8 mouse cellular contexts compared by ENCODE assay signal in genomic region chr19:5848032-5848825, GRCm38 (mm10). TPM values are rescaled to one million over a fixed set of nuclear protein-coding genes. Genes with fewer than 3 reads are reported as not detected.
DNase-seq lines count a peak whose midpoint lies in the region; ATAC-seq and TF ChIP-seq lines count a peak whose summit lies in the region.

No protein-coding gene starts in this region.

- peak overlapping the region; percentile 65; the same call in 1 of the 2 replicates for H3K4me3 ChIP-seq in G1E (ENCODE audit: low read depth, low read length)
- peak overlapping the region; percentile 52 for H3K4me3 ChIP-seq in heart, adult 2 months
- H3K4me3 ChIP-seq in kidney, adult 2 months (ENCODE audit: insufficient read depth, low read depth, low read length), result peak overlapping the region; percentile 37
- H3K4me3 ChIP-seq in olfactory bulb, adult 2 months (ENCODE audit: insufficient read depth, low read depth, low read length), result peak overlapping the region; percentile 38

- H3K27ac ChIP-seq in heart, adult 2 months, result peak overlapping the region; percentile 100
- peak overlapping the region; percentile 97 for H3K27ac ChIP-seq in kidney, adult 2 months (ENCODE audit: insufficient read depth, low read depth, low read length)
- peak overlapping the region; percentile 97 for H3K27ac ChIP-seq in olfactory bulb, adult 2 months (ENCODE audit: insufficient read depth, low read depth, low read length)

- H3K36me3 ChIP-seq in G1E (replicated peaks), result peaks cover 39% of the 10 kb centered on the region
- H3K36me3 ChIP-seq in heart, adult 2 months (ENCODE audit: control insufficient read depth, insufficient read depth, low read length), result peaks cover 5% of the 10 kb centered on the region; the same call in 1 of the 2 replicates
- H3K36me3 ChIP-seq in kidney, adult 2 months (ENCODE audit: control insufficient read depth, insufficient read depth, low read length), result peaks cover 9% of the 10 kb centered on the region

- peak; percentile 33 for TF ChIP-seq POLR2A in heart, adult 2 months (IDR thresholded peaks at IDR 0.05; ENCODE audit: insufficient read depth, low read depth, low read length)
- TF ChIP-seq POLR2A in kidney, adult 2 months (IDR thresholded peaks at IDR 0.05; ENCODE audit: low read depth, low read length), result peak; percentile 31
- no peak for TF ChIP-seq POLR2A in olfactory bulb, adult 2 months (IDR thresholded peaks at IDR 0.05; ENCODE audit: insufficient read depth, low read depth, low read length)

- intact Hi-C loops in heart, adult 2 months (cut with DNase I), result no loop called here

- TF ChIP-seq EP300 in heart, adult 2 months (IDR thresholded peaks at IDR 0.05; ENCODE audit: insufficient read depth, low read depth, low read length), result 0 out of 2 replicates have a peak, but pooled peaks have one; percentile 16

- DNase-seq in 3T3-L1 (ENCODE audit: low read depth, low spot score), result peak; percentile 97
- peak; percentile 40 for DNase-seq in G1E (ENCODE audit: low spot score)
- DNase-seq in cerebellum, postnatal 14 days, result peak; percentile 78 to 79
- peak; percentile 82 to 88 for DNase-seq in heart, adult 2 months
- DNase-seq in kidney, adult 2 months, result peak; percentile 90
- peak; percentile 83 to 87 for DNase-seq in lung, adult 18-20 months
- DNase-seq in frontal cortex, postnatal 10 days (ENCODE audit: low spot score in 2 of 2), result no peak

- 12% methylated on average over 14 of the region's 14 CpGs for WGBS in heart, adult 2 months
- WGBS in kidney, adult 2 months, result 7% methylated on average over 14 of the region's 14 CpGs
- WGBS in olfactory bulb, adult 2 months, result 15% methylated on average over 14 of the region's 14 CpGs

- TF ChIP-seq CTCF in G1E (IDR thresholded peaks at IDR 0.05; ENCODE audit: low read depth, low read length), result no peak
- TF ChIP-seq CTCF in heart, adult 2 months (IDR thresholded peaks at IDR 0.05), result no peak
- TF ChIP-seq CTCF in kidney, adult 2 months (conservative IDR thresholded peaks at IDR 0.05; ENCODE audit: insufficient read depth, insufficient read length, low read depth, low read length), result no peak
- no peak for TF ChIP-seq CTCF in olfactory bulb, adult 2 months (IDR thresholded peaks at IDR 0.05; ENCODE audit: insufficient read depth, low read depth, low read length)

- H3K9ac ChIP-seq in heart, adult 2 months (ENCODE audit: low read depth, low read length), result peak overlapping the region; percentile 75

- H3K79me2 ChIP-seq in heart, adult 2 months (replicated peaks; ENCODE audit: control insufficient read depth, insufficient read depth, low read length), result 0 out of 2 replicates have a peak, but pooled peaks cover 3% of the 10 kb centered on the region

- no peak for ATAC-seq in G1E (ENCODE audit: extremely low read depth, insufficient number of reproducible peaks, low FRiP score, poor library complexity, severe bottlenecking)

- no peaks in the 10 kb centered on the region for H3K27me3 ChIP-seq in G1E (ENCODE audit: insufficient read depth, low read length)
- no peaks in the 10 kb centered on the region for H3K27me3 ChIP-seq in heart, adult 2 months (ENCODE audit: control insufficient read depth, insufficient read depth, low read length)
- no peaks in the 10 kb centered on the region for H3K27me3 ChIP-seq in kidney, adult 2 months (replicated peaks; ENCODE audit: control insufficient read depth, insufficient read depth, low read length)

- H3K9me3 ChIP-seq in G1E (replicated peaks), result no peaks in the 10 kb centered on the region

- H3K4me1 ChIP-seq in G1E (ENCODE audit: insufficient read depth, low read depth, low read length), result peaks cover 92% of the 10 kb centered on the region
- peaks cover 34% of the 10 kb centered on the region for H3K4me1 ChIP-seq in heart, adult 2 months (ENCODE audit: control insufficient read depth, insufficient read depth, low read length)
- peaks cover 35% of the 10 kb centered on the region for H3K4me1 ChIP-seq in kidney, adult 2 months (ENCODE audit: control insufficient read depth, insufficient read depth, low read length)
- peaks cover 62% of the 10 kb centered on the region for H3K4me1 ChIP-seq in olfactory bulb, adult 2 months (ENCODE audit: control insufficient read depth, insufficient read depth, low read length)

RNA-seq across cellular contexts. Expression of gene Frmd8, which starts 26.8 kb away (rescaled TPM):
- total RNA-seq in G1E (2014; fragmentation: Nextera tagmentation) (8.9 and 15.1 TPM in 2 replicates), G1E (2017) (14.5 and 15.2 TPM in 2 replicates)
- polyA plus RNA-seq in G1E (2012), result 21.0 and 21.9 TPM in 2 replicates
- 1 to 10 TPM; 7.7 to 8.4 TPM for total RNA-seq in heart, adult 2 months (2021)
- polyA plus RNA-seq in heart, adult 2 months (2012; rRNA removed), result 7.0 and 9.3 TPM in 2 replicates
- polyA plus RNA-seq in kidney, adult 2 months (2012; rRNA removed), result 18.5 and 23.1 TPM in 2 replicates
- polyA plus RNA-seq in olfactory bulb, adult 2 months (2012; ENCODE audit: insufficient read depth, insufficient read length, low replicate concordance, missing spikeins), result not detected in 2 replicates

RNA-seq across cellular contexts. Expression of gene Slc25a45, which starts 29.4 kb away (rescaled TPM):
- total RNA-seq in G1E (2014; fragmentation: Nextera tagmentation) (3.5 and 6.4 TPM in 2 replicates), G1E (2017) (10.9 and 12.5 TPM in 2 replicates)
- polyA plus RNA-seq in G1E (2012), result 0.68 and 0.93 TPM in 2 replicates
- total RNA-seq in heart, adult 2 months (2021), result 1 to 10 TPM; 2.8 TPM
- polyA plus RNA-seq in heart, adult 2 months (2012; rRNA removed), result 7.9 and 8.2 TPM in 2 replicates
- 52.7 and 63.4 TPM in 2 replicates for polyA plus RNA-seq in kidney, adult 2 months (2012; rRNA removed)
- not detected in 2 replicates for polyA plus RNA-seq in olfactory bulb, adult 2 months (2012; ENCODE audit: insufficient read depth, insufficient read length, low replicate concordance, missing spikeins)

RNA-seq across cellular contexts. Expression of gene Tigd3, which starts 45.7 kb away (rescaled TPM):
- total RNA-seq in G1E (2014; fragmentation: Nextera tagmentation), result 0.90 and 2.1 TPM in 2 replicates
- total RNA-seq in G1E (2017), result 2.0 and 2.4 TPM in 2 replicates
- 0.70 and 1.0 TPM in 2 replicates for polyA plus RNA-seq in G1E (2012)
- under 1 TPM; 0.14 to 0.47 TPM for total RNA-seq in heart, adult 2 months (2021)
- polyA plus RNA-seq in heart, adult 2 months (2012; rRNA removed), result 0.25 and 0.67 TPM in 2 replicates
- polyA plus RNA-seq in kidney, adult 2 months (2012; rRNA removed), result 0.52 and 0.73 TPM in 2 replicates
- polyA plus RNA-seq in olfactory bulb, adult 2 months (2012; ENCODE audit: insufficient read depth, insufficient read length, low replicate concordance, missing spikeins), result not detected in 2 replicates

Comparison
In these comparisons a context has a peak if more than half of its experiments do, and no peak if none do; other contexts are left out.
1. DNase-seq: peak in 3T3-L1 (single experiment), G1E (single experiment), cerebellum, postnatal 14 days (2 of 2), heart, adult 2 months (2 of 2), kidney, adult 2 months (single experiment) and lung, adult 18-20 months (2 of 2); none in frontal cortex, postnatal 10 days (0 of 2).
2. Peak in every context shown above with its lines, with median percentiles within 50 percentile points of each other: H3K4me3 ChIP-seq and H3K27ac ChIP-seq.